Mouse (Mus musculus): ENCODE measurements around the gene Wfdc10. TPM values are rescaled to one million over a fixed set of nuclear protein-coding genes. Genes with fewer than 3 reads are reported as not detected.
"Not testable (repeated sequence)": the region's sequence is repeated elsewhere in the genome, so short reads cannot be mapped to it uniquely, and the experiment has no call there.

Gene Wfdc10
- not detected in 2 replicates for polyA plus RNA-seq (2014; fragmentation: Nextera tagmentation; extraction: Ambion mirVana)

DNA sequence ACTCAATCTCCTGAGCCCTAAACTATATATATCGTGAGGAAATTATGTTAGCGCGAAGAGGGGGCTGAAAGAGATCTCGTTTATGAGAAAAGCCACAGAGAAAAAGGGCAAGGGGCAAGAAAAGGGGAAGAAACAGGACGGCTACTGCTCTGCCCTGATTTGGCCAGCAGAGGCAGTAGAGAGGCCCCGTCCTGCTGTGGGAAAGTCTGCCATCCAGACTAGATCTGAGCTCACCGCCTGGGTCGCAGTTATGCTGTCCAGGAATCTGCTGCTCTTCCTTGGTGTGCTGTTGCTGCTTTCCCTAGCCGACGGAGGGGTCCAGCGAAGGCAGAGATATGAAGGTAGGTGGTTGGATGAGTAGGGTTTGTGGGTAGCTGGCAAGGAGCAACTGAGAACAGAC lies at the start of gene Wfdc10:
TSS of gene Wfdc10 (plus strand) at position 189 of the 400 bp plus-strand sequence.
- Histone ChIP-seq H3K9me3 (ENCODE audit: control insufficient read depth, low read length) (no peaks in the 10 kb centered on the region), H3K27me3 (ENCODE audit: control insufficient read depth, insufficient read depth, low read length) (no peaks in the 10 kb centered on the region), H3K4me2 (ENCODE audit: low read depth, severe bottlenecking) (no peak within 1 kb of the TSS), H3K4me1 (ENCODE audit: control insufficient read depth, insufficient read depth, low read length) (no peaks in the 10 kb centered on the region), H3K4me3 (ENCODE audit: low read depth, low read length) (no peak within 1 kb of the TSS), H3K36me3 (ENCODE audit: control insufficient read depth, insufficient read depth, low read length) (no peaks in the 10 kb centered on the region), H3K9ac (ENCODE audit: low read length) (no peak within 1 kb of the TSS), H3K27ac (replicated peaks; ENCODE audit: low read depth, low read length) (no peak within 1 kb of the TSS)
- WGBS, result 17% methylated on average over 11 of the region's 11 CpGs
- ATAC-seq (ENCODE audit: insufficient number of reproducible peaks, low FRiP score, low TSS enrichment, low read depth) (no peak), DNase-seq (ENCODE audit: low spot score) (peak; percentile 76)

DNA sequence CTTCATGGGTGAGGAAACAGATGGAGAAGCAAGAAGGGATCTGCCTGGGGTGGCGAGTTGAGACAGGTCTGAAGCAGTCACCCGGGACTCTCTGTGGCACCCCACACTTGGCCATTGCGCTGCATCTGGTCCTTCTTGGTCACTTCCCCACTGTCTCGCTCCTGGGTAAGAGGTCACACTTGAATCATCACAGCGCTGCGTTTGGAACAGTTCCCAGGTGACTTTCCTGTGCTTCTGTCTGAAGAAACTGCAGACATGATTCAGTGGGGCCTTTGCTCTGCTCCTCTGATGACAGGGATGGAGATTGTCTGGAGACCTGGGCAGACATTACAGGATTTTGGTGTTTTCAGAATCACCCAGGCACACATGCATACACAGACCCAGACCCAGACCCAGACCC lies 47.1 kb upstream of the Wfdc10 start:
- no peak overlapping the region for H3K4me3 ChIP-seq (ENCODE audit: low read depth, low read length)

GRCm38 (mm10) chr2:164613471-164613870 lies 42.4 kb upstream of the Wfdc10 start, which contains the start of the genes Wfdc6b and Wfdc8:
Gene Wfdc6b, plus strand, starts transcription at chr2:164613522.
Gene Wfdc8, minus strand, starts transcription at chr2:164613626.
- not testable (repeated sequence) for H3K4me3 ChIP-seq (ENCODE audit: low read depth, low read length); H3K9me3 ChIP-seq (ENCODE audit: control insufficient read depth, low read length); H3K9ac ChIP-seq (ENCODE audit: low read length); H3K27me3 ChIP-seq (ENCODE audit: control insufficient read depth, insufficient read depth, low read length); ATAC-seq (ENCODE audit: insufficient number of reproducible peaks, low FRiP score, low TSS enrichment, low read depth); H3K36me3 ChIP-seq (ENCODE audit: control insufficient read depth, insufficient read depth, low read length); H3K27ac ChIP-seq (replicated peaks; ENCODE audit: low read depth, low read length); DNase-seq (ENCODE audit: low spot score); H3K4me2 ChIP-seq (ENCODE audit: low read depth, severe bottlenecking); H3K4me1 ChIP-seq (ENCODE audit: control insufficient read depth, insufficient read depth, low read length)
- 62% methylated on average over 7 of the region's 8 CpGs for WGBS

More for the DNA sequence above, 47.1 kb upstream of the Wfdc10 start:
- Histone ChIP-seq H3K27me3 (ENCODE audit: control insufficient read depth, insufficient read depth, low read length) (no peaks in the 10 kb centered on the region), H3K36me3 (ENCODE audit: control insufficient read depth, insufficient read depth, low read length) (no peaks in the 10 kb centered on the region), H3K9me3 (ENCODE audit: control insufficient read depth, low read length) (no peaks in the 10 kb centered on the region), H3K27ac (replicated peaks; ENCODE audit: low read depth, low read length) (no peak overlapping the region), H3K4me1 (ENCODE audit: control insufficient read depth, insufficient read depth, low read length) (no peaks in the 10 kb centered on the region), H3K4me2 (ENCODE audit: low read depth, severe bottlenecking) (no peak overlapping the region), H3K9ac (ENCODE audit: low read length) (no peak overlapping the region)
- WGBS, result 76% methylated on average over 6 of the region's 6 CpGs
- DNase-seq (ENCODE audit: low spot score) (no peak), ATAC-seq (ENCODE audit: insufficient number of reproducible peaks, low FRiP score, low TSS enrichment, low read depth) (no peak)

GRCm38 (mm10) chr2:164615386-164615785 lies 40.5 kb upstream of the Wfdc10 start:
- DNase-seq (ENCODE audit: low spot score), result no peak
- no peak for ATAC-seq (ENCODE audit: insufficient number of reproducible peaks, low FRiP score, low TSS enrichment, low read depth)
- no peak overlapping the region for H3K9ac ChIP-seq (ENCODE audit: low read length)
- H3K27ac ChIP-seq (replicated peaks; ENCODE audit: low read depth, low read length), result no peak overlapping the region
- H3K4me3 ChIP-seq (ENCODE audit: low read depth, low read length), result no peak overlapping the region
- H3K9me3 ChIP-seq (ENCODE audit: control insufficient read depth, low read length), result no peaks in the 10 kb centered on the region
- no peak overlapping the region for H3K4me2 ChIP-seq (ENCODE audit: low read depth, severe bottlenecking)
- H3K27me3 ChIP-seq (ENCODE audit: control insufficient read depth, insufficient read depth, low read length), result no peaks in the 10 kb centered on the region
- H3K4me1 ChIP-seq (ENCODE audit: control insufficient read depth, insufficient read depth, low read length), result no peaks in the 10 kb centered on the region
- 82% methylated on average over 3 of the region's 3 CpGs for WGBS
- H3K36me3 ChIP-seq (ENCODE audit: control insufficient read depth, insufficient read depth, low read length), result no peaks in the 10 kb centered on the region

DNA sequence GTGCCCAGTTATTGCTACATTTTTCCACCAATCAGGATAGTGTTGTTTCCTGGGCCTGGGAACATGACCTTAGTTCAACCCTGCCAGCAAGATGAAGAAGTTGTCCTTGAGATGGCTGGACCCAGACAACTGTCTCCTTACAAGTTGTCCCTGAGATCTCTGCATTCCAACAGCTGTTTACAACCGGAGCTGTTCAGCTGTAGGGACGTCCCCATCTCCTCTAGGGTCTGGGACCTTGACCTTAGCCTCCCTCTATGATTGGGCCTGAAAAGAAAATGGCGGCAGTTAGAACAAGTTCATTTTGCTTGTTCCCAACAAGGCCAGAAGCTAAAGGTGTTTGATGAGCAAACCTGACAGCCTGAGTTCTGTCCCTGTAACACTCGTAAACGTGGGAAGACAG lies 36.8 kb upstream of the Wfdc10 start:
- WGBS, result 81% methylated on average over 5 of the region's 5 CpGs

DNA sequence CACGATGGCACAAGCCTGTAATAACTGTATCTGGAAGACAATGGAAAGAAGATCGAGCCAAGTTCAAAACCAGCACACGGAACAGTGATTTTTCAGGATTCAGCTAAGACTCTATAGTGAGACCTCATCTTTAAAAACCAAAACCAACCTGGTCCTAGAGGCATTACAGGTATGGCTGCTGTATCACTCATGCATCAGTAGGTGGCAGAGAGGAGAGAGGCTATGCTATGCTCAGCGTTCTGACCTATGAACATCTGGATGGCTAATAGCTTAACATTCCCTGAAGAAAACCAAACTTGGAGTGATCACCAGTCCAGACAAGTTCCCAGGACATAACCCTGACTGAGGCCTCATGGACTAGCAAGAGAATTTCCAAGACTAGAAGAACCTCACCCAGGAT lies 34.1 kb upstream of the Wfdc10 start:
- 78% methylated on average over 4 of the region's 4 CpGs for WGBS
- Histone ChIP-seq H3K9ac (ENCODE audit: low read length) (no peak overlapping the region), H3K9me3 (ENCODE audit: control insufficient read depth, low read length) (no peaks in the 10 kb centered on the region), H3K4me3 (ENCODE audit: low read depth, low read length) (no peak overlapping the region), H3K36me3 (ENCODE audit: control insufficient read depth, insufficient read depth, low read length) (no peaks in the 10 kb centered on the region), H3K27me3 (ENCODE audit: control insufficient read depth, insufficient read depth, low read length) (no peaks in the 10 kb centered on the region), H3K4me2 (ENCODE audit: low read depth, severe bottlenecking) (no peak overlapping the region), H3K4me1 (ENCODE audit: control insufficient read depth, insufficient read depth, low read length) (no peaks in the 10 kb centered on the region), H3K27ac (replicated peaks; ENCODE audit: low read depth, low read length) (no peak overlapping the region)
- DNase-seq (ENCODE audit: low spot score) (no peak), ATAC-seq (ENCODE audit: insufficient number of reproducible peaks, low FRiP score, low TSS enrichment, low read depth) (no peak)

More for the DNA sequence above, 36.8 kb upstream of the Wfdc10 start:
- DNase-seq (ENCODE audit: low spot score) (no peak), ATAC-seq (ENCODE audit: insufficient number of reproducible peaks, low FRiP score, low TSS enrichment, low read depth) (no peak)
- H3K36me3 ChIP-seq (ENCODE audit: control insufficient read depth, insufficient read depth, low read length), result no peaks in the 10 kb centered on the region
- no peaks in the 10 kb centered on the region for H3K9me3 ChIP-seq (ENCODE audit: control insufficient read depth, low read length)
- no peak overlapping the region for H3K27ac ChIP-seq (replicated peaks; ENCODE audit: low read depth, low read length)
- H3K4me1 ChIP-seq (ENCODE audit: control insufficient read depth, insufficient read depth, low read length), result no peaks in the 10 kb centered on the region
- H3K27me3 ChIP-seq (ENCODE audit: control insufficient read depth, insufficient read depth, low read length), result no peaks in the 10 kb centered on the region
- H3K4me3 ChIP-seq (ENCODE audit: low read depth, low read length), result no peak overlapping the region
- no peak overlapping the region for H3K4me2 ChIP-seq (ENCODE audit: low read depth, severe bottlenecking)
- H3K9ac ChIP-seq (ENCODE audit: low read length), result no peak overlapping the region

GRCm38 (mm10) chr2:164635266-164635665 lies 20.6 kb upstream of the Wfdc10 start:
- no peaks in the 10 kb centered on the region for H3K9me3 ChIP-seq (ENCODE audit: control insufficient read depth, low read length)
- H3K4me3 ChIP-seq (ENCODE audit: low read depth, low read length), result no peak overlapping the region
- H3K4me2 ChIP-seq (ENCODE audit: low read depth, severe bottlenecking), result no peak overlapping the region
- no peaks in the 10 kb centered on the region for H3K27me3 ChIP-seq (ENCODE audit: control insufficient read depth, insufficient read depth, low read length)
- H3K9ac ChIP-seq (ENCODE audit: low read length), result no peak overlapping the region
- H3K36me3 ChIP-seq (ENCODE audit: control insufficient read depth, insufficient read depth, low read length), result no peaks in the 10 kb centered on the region
- no peak overlapping the region for H3K27ac ChIP-seq (replicated peaks; ENCODE audit: low read depth, low read length)
- no peaks in the 10 kb centered on the region for H3K4me1 ChIP-seq (ENCODE audit: control insufficient read depth, insufficient read depth, low read length)
- DNase-seq (ENCODE audit: low spot score) (no peak), ATAC-seq (ENCODE audit: insufficient number of reproducible peaks, low FRiP score, low TSS enrichment, low read depth) (no peak)
- WGBS, result 74% methylated on average over 9 of the region's 9 CpGs

- Histone ChIP-seq H3K9ac (ENCODE audit: low read length) (no peak within 1 kb of the TSS), H3K4me2 (ENCODE audit: low read depth, severe bottlenecking) (no peak within 1 kb of the TSS), H3K36me3 (ENCODE audit: control insufficient read depth, insufficient read depth, low read length) (no peaks in the 10 kb centered on the region), H3K4me3 (ENCODE audit: low read depth, low read length) (no peak within 1 kb of the TSS), H3K27ac (replicated peaks; ENCODE audit: low read depth, low read length) (no peak within 1 kb of the TSS), H3K9me3 (ENCODE audit: control insufficient read depth, low read length) (no peaks in the 10 kb centered on the region), H3K27me3 (ENCODE audit: control insufficient read depth, insufficient read depth, low read length) (no peaks in the 10 kb centered on the region), H3K4me1 (ENCODE audit: control insufficient read depth, insufficient read depth, low read length) (no peaks in the 10 kb centered on the region)
- no peak for ATAC-seq (ENCODE audit: insufficient number of reproducible peaks, low FRiP score, low TSS enrichment, low read depth)
- no peak for DNase-seq (ENCODE audit: low spot score)
- WGBS, result 89% methylated on average over 3 of the region's 3 CpGs
Measured at GRCm38 (mm10) chr2:164638696-164639095, 17.1 kb upstream of the Wfdc10 start, which contains the start of gene Wfdc16. Gene Wfdc16, minus strand, starts transcription at chr2:164638796.

DNA sequence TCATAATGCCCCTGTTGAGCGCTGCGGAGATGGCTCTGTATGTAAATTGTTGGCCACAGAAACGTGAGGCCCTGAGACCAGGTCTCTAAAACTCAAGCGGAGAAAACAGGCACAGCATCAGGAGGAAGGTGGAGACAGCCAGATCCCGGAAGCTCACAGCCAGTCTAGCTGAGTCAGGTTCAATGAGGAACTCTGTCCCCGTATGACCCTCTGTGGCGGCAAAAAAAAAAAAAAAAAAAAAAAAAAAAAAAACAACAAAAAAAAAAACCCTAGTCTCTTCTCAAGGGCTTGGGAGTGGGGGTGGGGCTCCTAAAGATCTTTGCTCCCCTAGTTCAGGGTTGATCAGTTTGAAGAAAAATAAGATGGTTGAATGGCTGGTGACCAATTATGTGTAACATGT lies 14.7 kb upstream of the Wfdc10 start:
- no peaks in the 10 kb centered on the region for H3K27me3 ChIP-seq (ENCODE audit: control insufficient read depth, insufficient read depth, low read length)
- no peaks in the 10 kb centered on the region for H3K4me1 ChIP-seq (ENCODE audit: control insufficient read depth, insufficient read depth, low read length)
- H3K27ac ChIP-seq (replicated peaks; ENCODE audit: low read depth, low read length), result no peak overlapping the region
- ATAC-seq (ENCODE audit: insufficient number of reproducible peaks, low FRiP score, low TSS enrichment, low read depth) (no peak), DNase-seq (ENCODE audit: low spot score) (no peak)
- no peak overlapping the region for H3K9ac ChIP-seq (ENCODE audit: low read length)
- H3K36me3 ChIP-seq (ENCODE audit: control insufficient read depth, insufficient read depth, low read length), result no peaks in the 10 kb centered on the region
- no peak overlapping the region for H3K4me3 ChIP-seq (ENCODE audit: low read depth, low read length)
- H3K4me2 ChIP-seq (ENCODE audit: low read depth, severe bottlenecking), result no peak overlapping the region
- 63% methylated on average over 7 of the region's 7 CpGs for WGBS
- no peaks in the 10 kb centered on the region for H3K9me3 ChIP-seq (ENCODE audit: control insufficient read depth, low read length)

All from limb, embryonic 11.5 days (tissue).